ENCODE assay signal across 17 mouse cellular contexts in genomic region chr12:38959605-38960004, GRCm38 (mm10).
"Had no signal": no experiment of that assay in that cellular context is flagged by ENCODE, and none has a peak within 500 bp of the region (broad histone marks: within the 10 kb centered on the region; RNA-seq: fewer than 3 reads in every experiment).

No protein-coding gene starts in this region.

- H3K9ac ChIP-seq: neural tube, embryonic 12.5 days; neural tube, embryonic 13.5 days; neural tube, embryonic 15.5 days; stomach, embryonic 15.5 days had no signal

- H3K27ac ChIP-seq: neural tube, embryonic 12.5 days; neural tube, embryonic 13.5 days; neural tube, embryonic 15.5 days; stomach, embryonic 15.5 days; stomach, postnatal 0 days had no signal

- H3K4me2 ChIP-seq: neural tube, embryonic 12.5 days; neural tube, embryonic 13.5 days; neural tube, embryonic 15.5 days; stomach, embryonic 15.5 days had no signal

- H3K36me3 ChIP-seq: neural tube, embryonic 12.5 days; neural tube, embryonic 13.5 days; neural tube, embryonic 15.5 days; stomach, embryonic 15.5 days had no signal

- H3K4me3 ChIP-seq: neural tube, embryonic 12.5 days; neural tube, embryonic 13.5 days; neural tube, embryonic 15.5 days; stomach, embryonic 15.5 days had no signal

- DNase-seq: retina, postnatal 1 day; right cerebral cortex, adult 18-20 months; right cerebral cortex, postnatal 14 days; right cerebral cortex, postnatal 25 days; right cerebral cortex, postnatal 4 days; spleen, adult 18-20 months; thymus, adult 18-20 months; thymus, adult 2 months; thymus, postnatal 14 days; thymus, postnatal 25 days; thymus, postnatal 36 days; thymus, postnatal 4 days had no signal

- H3K27me3 ChIP-seq: neural tube, embryonic 12.5 days; neural tube, embryonic 13.5 days; neural tube, embryonic 15.5 days; stomach, embryonic 15.5 days had no signal

- H3K4me1 ChIP-seq: neural tube, embryonic 12.5 days; neural tube, embryonic 13.5 days; neural tube, embryonic 15.5 days; stomach, embryonic 15.5 days had no signal

- H3K9me3 ChIP-seq: neural tube, embryonic 12.5 days; neural tube, embryonic 13.5 days; neural tube, embryonic 15.5 days; stomach, embryonic 15.5 days had no signal
